Mouse (Mus musculus): ENCODE results near the gene Scfd2.

- no peak for TF ChIP-seq CTCF (IDR thresholded peaks at IDR 0.05; ENCODE audit: low read depth)
- no peak for TF ChIP-seq EP300 (IDR thresholded peaks at IDR 0.05; ENCODE audit: low read depth)
These were observed 321.9 kb downstream of the Scfd2 start for GRCm38 (mm10) chr5:74209640-74210039.
